Mouse (Mus musculus): Measurements from ENCODE around the gene Pf4. TPM values are rescaled to one million over a fixed set of nuclear protein-coding genes. Genes with fewer than 3 reads are reported as not detected.

Gene Pf4
- polyA plus RNA-seq, 1 experiment, result not detected

- Histone ChIP-seq H3K9me3 (replicated peaks; ENCODE audit: control insufficient read depth, insufficient read depth, low read length, poor library complexity, severe bottlenecking) (no peaks in the 10 kb centered on the region), H3K4me3 (ENCODE audit: low read depth, low read length) (no peak overlapping the region), H3K9ac (ENCODE audit: low read depth, poor library complexity, severe bottlenecking) (no peak overlapping the region), H3K27ac (ENCODE audit: insufficient read depth, low read length) (no peak overlapping the region), H3K36me3 (ENCODE audit: control insufficient read depth, insufficient read depth, low read length, poor library complexity, severe bottlenecking) (no peaks in the 10 kb centered on the region), H3K27me3 (ENCODE audit: control insufficient read depth, insufficient read depth, low read length, poor library complexity, severe bottlenecking) (no peaks in the 10 kb centered on the region), H3K4me1 (ENCODE audit: control insufficient read depth, insufficient read depth, low read length) (no peaks in the 10 kb centered on the region)
- no peak for TF ChIP-seq CTCF (IDR thresholded peaks at IDR 0.05; ENCODE audit: low read depth, low read length)
- no peak for TF ChIP-seq POLR2A (IDR thresholded peaks at IDR 0.05; ENCODE audit: insufficient read depth, low read length)
- TF ChIP-seq EP300 (IDR thresholded peaks at IDR 0.05; ENCODE audit: insufficient read depth, low read depth, low read length), result no peak
These were observed 6.6 kb downstream of the Pf4 start for GRCm38 (mm10) chr5:90778856-90779255.

- TF ChIP-seq EP300 (IDR thresholded peaks at IDR 0.05; ENCODE audit: insufficient read depth, low read depth, low read length) (no peak), POLR2A (IDR thresholded peaks at IDR 0.05; ENCODE audit: insufficient read depth, low read length) (no peak), CTCF (IDR thresholded peaks at IDR 0.05; ENCODE audit: low read depth, low read length) (no peak)
- Histone ChIP-seq H3K4me1 (ENCODE audit: control insufficient read depth, insufficient read depth, low read length) (no peaks in the 10 kb centered on the region), H3K27me3 (ENCODE audit: control insufficient read depth, insufficient read depth, low read length, poor library complexity, severe bottlenecking) (no peaks in the 10 kb centered on the region), H3K36me3 (ENCODE audit: control insufficient read depth, insufficient read depth, low read length, poor library complexity, severe bottlenecking) (no peaks in the 10 kb centered on the region), H3K4me3 (ENCODE audit: low read depth, low read length) (no peak overlapping the region), H3K9me3 (replicated peaks; ENCODE audit: control insufficient read depth, insufficient read depth, low read length, poor library complexity, severe bottlenecking) (no peaks in the 10 kb centered on the region), H3K27ac (ENCODE audit: insufficient read depth, low read length) (no peak overlapping the region), H3K9ac (ENCODE audit: low read depth, poor library complexity, severe bottlenecking) (no peak overlapping the region)
These were observed 11.5 kb downstream of the Pf4 start for GRCm38 (mm10) chr5:90783697-90784096.

GRCm38 (mm10) chr5:90785659-90786588 is 13.7 kb downstream of the Pf4 start, which contains the start of gene Cxcl3:
TSS of gene Cxcl3 (plus strand) at chr5:90786103.
- peak; percentile 20 for TF ChIP-seq CTCF (IDR thresholded peaks at IDR 0.05; ENCODE audit: low read depth, low read length)
- no peak for TF ChIP-seq POLR2A (IDR thresholded peaks at IDR 0.05; ENCODE audit: insufficient read depth, low read length)
- no peak for TF ChIP-seq EP300 (IDR thresholded peaks at IDR 0.05; ENCODE audit: insufficient read depth, low read depth, low read length)
- Histone ChIP-seq H3K36me3 (ENCODE audit: control insufficient read depth, insufficient read depth, low read length, poor library complexity, severe bottlenecking) (no peaks in the 10 kb centered on the region), H3K9me3 (replicated peaks; ENCODE audit: control insufficient read depth, insufficient read depth, low read length, poor library complexity, severe bottlenecking) (no peaks in the 10 kb centered on the region), H3K27me3 (ENCODE audit: control insufficient read depth, insufficient read depth, low read length, poor library complexity, severe bottlenecking) (no peaks in the 10 kb centered on the region), H3K4me1 (ENCODE audit: control insufficient read depth, insufficient read depth, low read length) (no peaks in the 10 kb centered on the region), H3K27ac (ENCODE audit: insufficient read depth, low read length) (no peak within 1 kb of the TSS), H3K4me3 (ENCODE audit: low read depth, low read length) (peak within 1 kb of the TSS; percentile 51), H3K9ac (ENCODE audit: low read depth, poor library complexity, severe bottlenecking) (peak within 1 kb of the TSS; percentile 7; the same call in 1 of the 2 replicates)

- H3K9me3 ChIP-seq (replicated peaks; ENCODE audit: control insufficient read depth, insufficient read depth, low read length, poor library complexity, severe bottlenecking), result no peaks in the 10 kb centered on the region
- no peak overlapping the region for H3K27ac ChIP-seq (ENCODE audit: insufficient read depth, low read length)
- no peak overlapping the region for H3K4me3 ChIP-seq (ENCODE audit: low read depth, low read length)
- no peak for TF ChIP-seq POLR2A (IDR thresholded peaks at IDR 0.05; ENCODE audit: insufficient read depth, low read length)
- peak; percentile 9 for TF ChIP-seq CTCF (IDR thresholded peaks at IDR 0.05; ENCODE audit: low read depth, low read length)
- no peak for TF ChIP-seq EP300 (IDR thresholded peaks at IDR 0.05; ENCODE audit: insufficient read depth, low read depth, low read length)
- no peaks in the 10 kb centered on the region for H3K27me3 ChIP-seq (ENCODE audit: control insufficient read depth, insufficient read depth, low read length, poor library complexity, severe bottlenecking)
- no peaks in the 10 kb centered on the region for H3K36me3 ChIP-seq (ENCODE audit: control insufficient read depth, insufficient read depth, low read length, poor library complexity, severe bottlenecking)
- H3K4me1 ChIP-seq (ENCODE audit: control insufficient read depth, insufficient read depth, low read length), result no peaks in the 10 kb centered on the region
- H3K9ac ChIP-seq (ENCODE audit: low read depth, poor library complexity, severe bottlenecking), result no peak overlapping the region
These were observed 15.9 kb downstream of the Pf4 start for GRCm38 (mm10) chr5:90788114-90788513.

GRCm38 (mm10) chr5:90789306-90790073 is 17.3 kb downstream of the Pf4 start:
- TF ChIP-seq EP300 (IDR thresholded peaks at IDR 0.05; ENCODE audit: insufficient read depth, low read depth, low read length), result no peak
- no peak for TF ChIP-seq CTCF (IDR thresholded peaks at IDR 0.05; ENCODE audit: low read depth, low read length)
- TF ChIP-seq POLR2A (IDR thresholded peaks at IDR 0.05; ENCODE audit: insufficient read depth, low read length), result no peak
- H3K36me3 ChIP-seq (ENCODE audit: control insufficient read depth, insufficient read depth, low read length, poor library complexity, severe bottlenecking), result no peaks in the 10 kb centered on the region
- no peak overlapping the region for H3K4me3 ChIP-seq (ENCODE audit: low read depth, low read length)
- H3K27me3 ChIP-seq (ENCODE audit: control insufficient read depth, insufficient read depth, low read length, poor library complexity, severe bottlenecking), result no peaks in the 10 kb centered on the region
- H3K27ac ChIP-seq (ENCODE audit: insufficient read depth, low read length), result no peak overlapping the region
- H3K4me1 ChIP-seq (ENCODE audit: control insufficient read depth, insufficient read depth, low read length), result no peaks in the 10 kb centered on the region
- H3K9me3 ChIP-seq (replicated peaks; ENCODE audit: control insufficient read depth, insufficient read depth, low read length, poor library complexity, severe bottlenecking), result no peaks in the 10 kb centered on the region
- H3K9ac ChIP-seq (ENCODE audit: low read depth, poor library complexity, severe bottlenecking), result no peak overlapping the region
